Mouse (Mus musculus): ENCODE data around the gene Pias4.
A peak's percentile ranks its signal among the peaks of the same experiment; 100 is the strongest.

Pias4 gene

GRCm38 (mm10) chr10:81167200-81168086 is at the start of gene Pias4:
Gene Pias4 (minus strand): TSS chr10:81167923.
- DNase-seq (ENCODE audit: low read depth) = peak; percentile 100

DNA sequence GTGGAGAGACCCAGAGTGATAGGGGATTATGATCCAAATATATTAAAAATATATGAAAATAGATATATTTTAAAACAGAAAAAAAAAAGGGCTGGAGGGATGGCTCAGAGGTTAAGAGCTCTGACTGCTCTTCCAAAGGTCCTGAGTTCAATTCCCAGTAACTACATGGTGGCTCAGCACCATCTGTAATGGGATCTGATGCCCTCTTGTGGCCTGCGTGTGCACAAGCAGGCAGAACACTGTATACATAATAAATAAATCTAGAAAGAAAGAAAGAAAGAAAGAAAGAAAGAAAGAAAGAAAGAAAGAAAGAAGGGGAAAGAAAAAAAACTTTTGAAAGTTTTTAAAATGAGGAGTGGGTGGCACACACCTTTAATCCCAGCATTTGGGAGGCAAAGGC is 49.5 kb upstream of the Pias4 start:
- peak; percentile 70 for DNase-seq (ENCODE audit: low read depth)

- no peak for DNase-seq (ENCODE audit: low read depth)
These were observed 49.1 kb upstream of the Pias4 start for GRCm38 (mm10) chr10:81216810-81217209.

DNA sequence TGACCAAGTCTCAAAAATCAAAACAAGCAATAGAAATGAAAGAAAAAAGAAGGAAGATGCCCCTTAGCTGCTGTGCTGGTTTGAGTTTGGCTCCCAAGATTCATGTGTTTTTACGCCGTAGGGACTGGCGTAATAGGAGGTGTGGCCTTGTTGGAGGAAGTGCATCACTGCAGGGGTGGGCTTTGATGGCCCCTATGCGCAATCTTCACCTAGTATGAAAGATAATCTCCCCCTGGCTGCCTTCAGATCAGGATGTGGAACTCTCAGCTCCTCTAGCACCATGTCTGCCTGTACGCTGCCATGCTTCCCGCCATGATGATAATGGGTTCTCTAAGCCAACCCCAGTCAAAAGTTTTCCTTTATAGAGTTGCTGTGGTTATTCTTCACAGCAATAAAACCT is 48.5 kb upstream of the Pias4 start:
- no peak for DNase-seq (ENCODE audit: low read depth)

DNA sequence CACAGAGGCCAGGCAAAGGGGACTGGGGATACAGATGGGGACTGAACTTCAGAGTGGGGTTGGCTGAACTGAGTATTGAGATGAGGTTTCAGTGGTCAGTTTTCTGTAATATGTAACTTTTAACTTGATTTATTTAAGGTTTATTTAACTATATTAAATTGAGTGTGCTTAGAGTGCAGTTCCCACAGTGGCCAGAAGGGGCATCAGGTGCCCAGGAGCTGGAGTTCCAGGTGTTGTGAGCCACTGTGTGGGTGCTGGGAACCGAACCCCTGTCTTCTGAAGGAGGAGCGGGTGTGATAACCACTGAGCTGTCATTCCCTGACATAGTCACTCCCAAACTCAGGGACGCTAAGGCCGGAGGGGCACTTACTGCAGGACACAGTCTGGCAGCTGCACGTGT is 42.4 kb upstream of the Pias4 start:
- DNase-seq (ENCODE audit: low read depth) = no peak

DNA sequence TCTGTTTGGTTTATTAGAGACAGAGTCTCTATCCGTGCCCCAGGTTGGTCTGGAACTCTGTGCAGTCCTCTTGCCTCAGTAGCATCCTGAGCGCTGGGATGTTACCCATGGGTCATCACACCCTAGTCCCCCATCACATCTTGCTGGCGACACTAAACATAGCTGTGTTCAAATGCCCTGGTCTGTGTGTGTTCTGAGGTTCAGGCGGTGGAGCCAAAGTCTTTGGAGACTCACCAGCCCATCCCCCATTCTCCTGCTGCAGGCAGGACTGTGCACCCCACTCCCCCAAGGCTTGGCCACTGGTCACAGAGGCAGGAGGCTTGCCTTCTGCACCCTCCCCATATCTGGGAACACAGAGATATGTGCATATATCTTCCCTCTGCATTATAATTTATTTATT is 36.4 kb upstream of the Pias4 start:
- DNase-seq (ENCODE audit: low read depth) = no peak

- DNase-seq (ENCODE audit: low read depth) = no peak
These were observed 35.4 kb upstream of the Pias4 start for GRCm38 (mm10) chr10:81202978-81203720.

- DNase-seq (ENCODE audit: low read depth) = no peak
These were observed 34.4 kb upstream of the Pias4 start, which contains the start of gene Nmrk2 for GRCm38 (mm10) chr10:81201807-81202758. Gene Nmrk2 (minus strand): TSS chr10:81202051.

GRCm38 (mm10) chr10:81200605-81201287 is 33.0 kb upstream of the Pias4 start:
- DNase-seq (ENCODE audit: low read depth) = no peak

DNA sequence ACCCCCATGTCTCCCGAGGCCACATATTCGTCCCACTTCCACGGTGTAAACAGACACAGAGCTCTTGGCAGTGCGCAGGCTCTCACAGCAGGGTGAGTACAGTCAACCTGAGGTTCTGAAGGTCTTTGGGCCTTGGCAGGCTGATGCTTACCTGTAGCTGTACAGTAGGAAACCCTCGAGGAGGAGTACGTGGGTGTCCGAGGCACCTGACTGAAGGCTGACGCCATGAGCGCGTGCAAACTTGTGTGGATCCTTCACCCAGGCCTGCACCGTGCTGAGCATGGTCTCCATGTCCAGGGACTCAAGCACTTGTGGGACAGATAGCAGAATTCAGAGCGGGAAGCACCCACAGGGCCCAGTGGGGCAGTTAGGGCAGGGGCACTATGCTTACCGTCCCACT is 32.4 kb upstream of the Pias4 start:
- DNase-seq (ENCODE audit: low read depth) = no peak

DNA sequence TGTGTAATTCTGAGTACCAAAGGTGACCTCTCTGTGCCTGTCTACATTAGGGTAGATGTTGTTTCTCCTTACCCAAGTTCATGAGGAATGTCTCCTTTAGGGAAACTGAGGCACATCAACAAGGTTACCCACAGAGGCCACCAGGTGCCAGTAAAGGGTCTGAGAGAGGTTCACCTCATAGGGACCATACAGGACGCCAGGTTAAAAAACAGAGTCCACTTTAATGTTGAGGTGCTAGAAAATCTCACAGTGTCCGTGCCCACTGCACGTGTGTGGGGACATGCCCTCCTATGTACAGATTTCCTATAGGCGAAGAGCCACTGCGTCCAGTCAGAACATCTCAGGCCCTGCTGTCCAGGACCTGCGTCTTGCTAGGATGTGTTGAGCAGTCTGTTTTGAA is 31.3 kb upstream of the Pias4 start:
- DNase-seq (ENCODE audit: low read depth) = no peak

DNA sequence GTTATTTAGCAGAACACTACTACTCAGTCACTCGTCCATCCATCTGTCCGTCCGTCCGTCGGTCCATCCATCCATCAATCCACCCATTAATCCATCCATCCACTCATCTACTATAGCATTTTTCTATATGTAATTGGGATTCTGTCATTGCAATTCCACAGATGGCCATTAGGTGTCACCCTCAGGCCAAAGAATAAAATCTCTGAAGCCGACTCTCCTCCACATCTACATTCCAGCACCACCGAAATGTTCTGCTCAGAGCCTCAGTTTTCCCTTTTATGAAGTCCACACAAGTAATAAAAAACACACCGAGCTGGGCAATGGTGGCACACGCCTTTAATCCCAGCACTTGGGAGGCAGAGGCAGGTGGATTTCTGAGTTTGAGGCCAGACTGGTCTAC is 30.5 kb upstream of the Pias4 start:
- DNase-seq (ENCODE audit: low read depth) = peak; percentile 88

DNA sequence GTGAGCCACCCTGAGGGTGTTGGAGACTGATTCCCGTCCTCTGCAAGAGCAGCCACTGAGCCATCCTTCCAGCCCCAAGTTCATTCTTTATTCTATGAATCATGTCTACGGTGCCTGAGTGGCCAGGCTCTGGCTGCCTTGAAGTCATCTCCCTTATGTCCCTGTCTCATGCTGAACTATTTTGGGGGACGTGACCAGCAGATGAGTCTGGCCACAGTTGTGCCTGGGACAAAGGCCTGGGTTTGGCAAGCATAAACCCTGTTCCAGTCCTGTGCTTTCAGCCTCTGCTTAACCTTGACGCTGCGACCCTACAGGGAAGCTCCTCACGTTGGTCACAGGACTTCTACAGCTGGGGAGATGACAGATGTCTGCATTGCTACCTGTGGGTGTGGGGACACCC is 29.6 kb upstream of the Pias4 start:
- DNase-seq (ENCODE audit: low read depth) = no peak

- no peak for DNase-seq (ENCODE audit: low read depth)
These were observed 28.8 kb upstream of the Pias4 start for GRCm38 (mm10) chr10:81196470-81197065.

- no peak for DNase-seq (ENCODE audit: low read depth)
These were observed 27.6 kb upstream of the Pias4 start for GRCm38 (mm10) chr10:81195300-81195699.

DNA sequence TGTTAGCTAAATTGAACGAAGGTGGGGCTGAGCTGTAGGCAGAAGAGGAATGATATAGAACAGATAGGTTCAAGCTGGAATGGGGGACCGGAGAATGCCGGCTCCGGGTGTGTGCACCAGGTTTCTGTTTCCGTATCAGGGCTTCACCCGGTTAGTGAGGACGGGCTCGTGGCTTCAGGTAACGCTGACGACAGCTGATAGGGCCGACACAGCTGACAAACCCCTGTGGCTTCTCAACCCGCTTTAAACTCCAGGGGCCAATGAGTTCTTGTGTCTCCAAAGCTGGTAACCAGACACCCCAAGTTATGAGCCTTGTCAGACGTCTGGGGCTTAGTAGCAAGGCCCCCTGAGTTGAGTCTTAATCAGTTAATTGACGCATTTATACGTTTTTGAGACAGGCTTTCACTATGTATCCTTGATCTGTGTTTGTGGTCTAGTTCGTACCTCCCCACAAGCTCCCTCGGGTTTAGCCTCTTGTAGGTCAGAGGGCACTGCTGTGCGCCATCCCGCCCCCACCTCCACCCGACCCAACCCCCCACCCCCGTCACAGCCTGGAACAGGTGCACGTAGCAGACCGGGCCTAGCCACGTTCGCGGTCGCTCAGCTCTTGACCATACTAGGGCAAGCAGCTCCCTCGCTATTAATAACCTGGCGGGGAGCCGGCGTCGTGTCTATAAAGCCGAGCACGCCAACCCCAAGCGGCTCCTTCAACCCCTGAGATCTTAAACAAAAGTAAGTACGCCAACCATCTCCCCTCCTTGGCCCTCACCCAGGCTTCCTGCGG is 26.5 kb upstream of the Pias4 start:
- DNase-seq (ENCODE audit: low read depth) = peak; percentile 74

DNA sequence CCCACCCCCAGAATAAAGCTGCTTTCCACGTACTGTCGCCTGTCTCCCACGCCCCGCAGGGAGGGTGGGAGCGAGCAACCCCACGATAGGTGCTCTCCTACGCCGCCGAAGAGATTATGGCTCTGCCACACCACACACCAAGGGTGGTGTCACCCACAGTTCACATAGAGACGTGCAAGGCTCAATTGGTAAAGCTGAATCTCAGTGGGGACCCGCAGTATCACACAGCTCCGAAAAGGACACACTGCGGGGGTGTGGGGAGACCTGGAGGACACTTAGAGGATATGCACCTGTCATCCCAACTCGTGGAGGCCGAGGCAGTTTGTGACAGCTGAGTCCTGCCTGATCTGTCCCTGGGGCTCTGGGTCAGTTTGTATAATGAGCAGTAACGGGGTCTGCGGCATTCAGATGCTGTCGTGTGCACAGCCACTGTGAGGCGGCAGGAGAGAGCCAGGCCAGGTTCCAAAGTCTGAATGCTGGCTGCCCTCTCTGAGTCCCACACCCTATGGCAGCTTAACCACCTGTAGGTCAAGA is 25.3 kb upstream of the Pias4 start:
- no peak for DNase-seq (ENCODE audit: low read depth)

DNA sequence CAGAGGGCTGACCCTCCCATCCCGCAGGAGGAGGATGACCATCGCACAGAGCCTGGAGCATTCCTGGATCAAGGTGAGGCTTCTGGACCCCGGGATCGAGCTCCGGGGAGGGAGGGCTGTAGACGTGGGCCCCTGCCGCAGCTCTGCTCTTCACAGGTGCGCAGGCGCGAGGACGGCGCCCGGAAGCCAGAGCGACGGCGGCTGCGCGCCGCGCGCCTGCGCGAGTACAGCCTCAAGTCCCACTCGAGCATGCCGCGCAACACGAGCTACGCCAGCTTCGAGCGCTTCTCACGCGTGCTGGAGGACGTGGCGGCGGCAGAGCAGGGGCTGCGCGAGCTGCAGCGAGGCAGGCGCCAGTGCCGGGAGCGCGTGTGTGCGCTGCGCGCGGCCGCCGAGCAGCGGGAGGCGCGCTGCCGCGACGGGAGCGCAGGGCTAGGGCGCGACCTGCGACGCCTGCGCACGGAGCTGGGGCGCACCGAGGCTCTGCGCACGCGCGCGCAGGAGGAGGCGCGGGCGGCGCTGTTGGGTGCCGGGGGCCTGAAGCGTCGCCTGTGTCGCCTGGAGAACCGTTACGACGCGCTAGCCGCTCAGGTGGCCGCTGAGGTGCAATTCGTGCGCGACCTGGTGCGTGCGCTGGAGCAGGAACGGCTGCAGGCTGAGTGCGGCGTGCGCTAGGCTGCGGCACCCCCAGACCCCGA is 24.7 kb upstream of the Pias4 start:
- peak; percentile 97 for DNase-seq (ENCODE audit: low read depth)

- DNase-seq (ENCODE audit: low read depth) = peak; percentile 35
These were observed 23.7 kb upstream of the Pias4 start for GRCm38 (mm10) chr10:81191342-81191982.

Measured in naive thymus-derived CD4-positive, alpha-beta T cell, adult 2 months (primary cell).